Mouse (Mus musculus) lung, postnatal 10 days (tissue): ENCODE data around the gene Gli3.
A peak's percentile ranks its signal among the peaks of the same experiment; 100 is the strongest.

Experiments used
- DNase-seq: peaks from one replicate; pipeline ENCODE4 v3.0.0; 2021

The Gli3 gene

DNA sequence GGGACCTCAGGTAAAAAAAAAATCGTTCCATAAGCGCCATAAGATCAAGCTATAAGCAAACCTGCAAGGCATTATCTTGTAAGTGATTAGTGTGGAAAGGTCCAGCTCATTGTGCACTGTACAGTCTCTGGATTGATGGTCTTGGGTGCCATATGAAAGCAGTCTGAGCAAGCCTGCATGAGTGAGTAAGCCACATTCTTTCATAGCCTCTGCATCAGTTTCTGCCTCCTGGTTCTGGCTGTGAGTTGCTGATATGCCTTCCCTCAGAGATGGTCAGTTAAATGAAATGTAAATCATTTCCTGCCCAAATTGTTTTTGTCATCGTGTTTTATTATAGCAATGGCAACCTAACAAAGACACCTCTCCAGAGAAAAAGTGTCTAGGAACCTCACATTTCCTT lies 98.4 kb downstream of the Gli3 start:
- no peak for DNase-seq

DNA sequence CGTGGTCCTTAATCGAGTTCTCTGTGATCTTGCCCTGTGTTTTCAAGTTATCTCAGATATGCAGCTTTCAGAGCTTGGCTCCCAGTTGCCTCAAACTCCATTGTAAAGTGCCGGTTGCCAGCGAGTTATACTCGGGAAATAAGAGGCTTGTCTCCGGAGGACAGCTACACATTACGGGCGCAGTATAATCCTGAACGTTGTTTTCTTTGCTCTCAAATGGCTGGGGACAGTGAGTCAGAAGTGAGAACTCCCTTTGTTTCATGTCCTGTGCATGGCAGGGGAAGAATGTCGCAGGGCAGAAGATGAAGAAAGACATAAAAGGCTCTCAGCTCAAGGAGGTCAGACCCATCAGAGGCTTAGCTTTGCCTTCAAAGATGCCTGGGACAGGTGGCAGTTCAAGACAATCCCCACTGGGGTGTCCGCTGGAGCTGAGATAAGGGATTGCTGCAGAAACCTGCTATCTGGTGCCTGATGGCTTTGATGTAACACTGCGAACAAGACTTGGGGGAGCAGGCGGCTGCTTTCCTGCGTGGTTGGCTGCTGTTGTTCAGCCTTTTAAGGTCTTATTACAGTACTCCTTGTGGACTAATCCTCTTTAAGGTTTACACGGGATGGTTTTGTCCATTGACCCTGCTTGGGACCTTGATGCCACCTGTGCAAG lies 108.0 kb downstream of the Gli3 start:
- DNase-seq = no peak

DNA sequence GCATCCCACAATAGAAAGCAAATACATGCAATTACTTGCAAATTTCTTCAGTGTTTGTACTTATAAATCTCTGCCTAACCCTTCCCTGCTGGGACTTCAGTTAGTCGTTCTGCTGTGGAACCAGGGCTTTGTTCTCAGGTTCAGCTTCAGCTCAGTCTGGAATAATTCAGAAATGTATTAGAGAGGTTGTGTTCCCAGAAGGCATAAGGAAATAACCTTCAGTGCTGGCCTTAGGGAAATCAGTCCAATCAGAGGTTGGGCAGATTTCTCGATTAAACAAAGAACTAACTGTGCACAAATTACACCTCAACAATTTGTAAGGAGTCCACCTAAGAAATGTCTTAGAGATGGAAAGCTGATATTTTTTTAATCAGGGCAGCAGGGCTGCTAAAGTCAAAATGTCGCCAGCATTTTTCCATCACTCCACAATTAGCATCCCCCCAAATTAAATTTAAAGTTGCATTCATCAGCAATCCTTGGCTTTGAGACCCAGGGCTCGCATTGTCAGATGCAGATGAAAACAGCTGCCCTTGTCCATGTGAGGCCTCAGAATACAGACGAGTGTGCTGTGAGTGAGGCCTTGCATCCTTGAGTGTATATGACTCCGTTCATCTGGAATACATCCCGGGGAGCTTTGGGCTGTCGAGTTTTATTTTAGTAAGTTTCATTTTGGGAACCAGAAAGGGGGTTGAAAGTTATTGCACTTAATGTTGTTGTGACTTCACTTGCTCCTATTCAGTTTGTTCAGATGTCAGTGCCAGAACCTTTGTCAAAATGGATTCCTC lies 114.3 kb downstream of the Gli3 start:
- no peak for DNase-seq

DNA sequence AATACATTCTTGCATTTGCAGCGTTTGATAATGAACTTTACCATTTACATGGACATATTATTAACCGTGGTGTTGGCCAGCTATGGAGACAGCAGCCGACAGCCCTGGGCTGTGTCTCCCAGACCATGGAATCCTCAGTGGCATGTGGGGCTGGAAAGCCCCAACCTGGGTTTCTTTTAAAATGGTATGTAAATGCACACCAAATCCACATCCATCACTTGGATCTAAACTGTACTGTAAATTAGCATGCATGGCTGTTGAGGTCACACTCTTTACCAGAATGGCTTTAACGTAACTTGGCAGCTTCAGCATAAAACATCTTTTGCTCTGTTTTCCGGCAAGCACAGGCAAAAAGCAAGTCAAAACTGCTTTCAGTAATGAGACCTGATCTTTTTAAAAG lies 117.4 kb downstream of the Gli3 start:
- no peak for DNase-seq

- DNase-seq = no peak
These were observed 122.9 kb downstream of the Gli3 start for GRCm38 (mm10) chr13:15585941-15586340.

- peak; percentile 37 for DNase-seq
These were observed 125.5 kb downstream of the Gli3 start for GRCm38 (mm10) chr13:15588278-15589272.

DNA sequence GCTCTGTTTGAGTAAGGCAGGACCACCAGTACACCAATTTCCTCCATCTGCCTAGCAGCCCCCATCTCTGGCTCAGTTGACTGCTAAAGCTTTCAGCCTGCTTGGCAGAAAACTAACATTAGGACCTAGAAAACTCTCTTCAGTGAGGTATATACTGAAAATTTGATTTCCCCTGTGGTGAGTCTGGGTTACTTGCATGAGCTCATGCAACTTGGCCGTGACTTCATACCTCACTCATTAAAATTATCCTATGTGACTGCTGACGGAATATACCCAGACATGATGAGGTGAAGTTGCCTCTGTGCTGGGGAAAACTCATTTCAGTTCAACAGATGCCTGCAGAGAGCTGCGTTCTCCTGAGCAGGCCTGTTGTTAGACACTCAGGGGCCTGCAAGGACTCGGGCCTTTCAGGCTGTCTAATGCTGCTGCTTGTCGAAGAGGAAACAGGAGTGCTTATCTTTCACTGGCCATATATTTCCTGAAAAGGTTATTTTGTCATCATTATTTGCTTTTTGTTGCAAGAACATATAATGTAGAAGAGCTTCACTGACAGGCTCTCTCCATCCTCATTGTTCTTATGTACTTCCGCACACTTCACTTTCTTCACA lies 127.4 kb downstream of the Gli3 start:
- DNase-seq = no peak

GRCm38 (mm10) chr13:15596667-15597066 lies 133.6 kb downstream of the Gli3 start:
- peak; percentile 32 for DNase-seq

DNA sequence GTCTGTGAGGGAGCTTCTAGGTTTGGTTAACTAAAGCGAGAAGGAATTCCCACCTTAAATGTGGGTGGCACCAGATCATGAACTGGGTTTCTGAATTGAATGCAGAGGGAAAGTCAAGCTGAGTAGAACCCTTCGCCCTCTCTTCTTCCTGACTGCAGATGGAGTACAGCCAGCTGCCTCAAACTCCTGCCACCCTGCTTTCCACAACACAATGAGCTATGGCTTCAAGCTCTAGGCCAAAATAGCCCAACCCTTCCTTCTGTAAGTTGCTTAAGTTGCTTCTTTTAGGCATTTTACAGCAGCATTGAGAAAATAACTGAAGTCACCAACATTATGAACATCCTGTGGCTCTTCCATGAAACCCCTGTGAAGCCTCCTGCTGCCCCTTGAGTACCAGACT lies 136.7 kb downstream of the Gli3 start:
- DNase-seq = no peak

DNA sequence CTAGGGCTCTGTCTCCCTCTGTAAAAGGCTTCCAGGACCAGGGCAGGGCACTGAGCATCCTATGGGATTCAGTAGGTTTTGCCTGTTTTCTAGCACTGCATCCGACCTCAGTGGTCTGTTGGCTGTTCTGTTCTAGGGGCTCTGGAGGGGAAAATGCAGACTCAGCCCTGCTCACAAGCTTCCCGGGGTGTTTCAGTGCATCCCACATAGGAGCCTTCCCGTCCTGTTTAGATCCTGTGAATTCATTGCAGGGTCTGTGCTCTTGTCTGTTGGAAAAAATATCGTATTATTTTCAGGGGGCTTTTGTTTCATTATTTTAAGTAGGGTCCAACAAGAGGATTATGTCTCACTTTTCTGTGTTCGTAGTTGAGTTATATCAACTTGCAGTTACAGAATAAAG lies 139.1 kb downstream of the Gli3 start:
- DNase-seq = no peak

DNA sequence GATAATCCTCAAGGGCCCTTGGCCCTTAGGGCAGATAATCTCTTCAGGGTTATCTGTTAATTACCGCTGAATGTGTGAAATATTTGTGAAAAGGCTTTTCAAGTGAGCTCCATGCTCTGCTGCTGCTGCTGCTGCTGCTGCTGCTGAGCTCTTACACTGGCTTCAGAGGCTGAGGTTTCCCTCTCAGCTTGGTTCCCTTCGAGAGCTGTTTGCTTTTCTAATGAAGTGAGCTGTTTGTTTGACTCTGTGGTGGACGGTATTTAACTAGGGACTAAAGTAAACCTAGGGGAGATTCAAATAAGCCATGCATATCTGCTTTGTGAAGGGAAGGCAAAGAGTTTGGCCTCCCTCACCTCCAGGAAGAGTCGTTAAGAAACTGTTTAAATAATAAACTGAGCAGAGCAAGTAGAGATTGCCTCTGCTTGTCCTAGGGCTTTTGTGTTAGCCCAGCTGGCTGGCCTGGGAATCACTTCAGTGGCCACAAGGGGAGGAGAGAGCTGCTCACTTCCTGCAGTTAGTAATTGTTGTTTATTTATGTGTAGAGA lies 139.7 kb downstream of the Gli3 start:
- peak; percentile 34 for DNase-seq

- no peak for DNase-seq
These were observed 141.0 kb downstream of the Gli3 start for GRCm38 (mm10) chr13:15604074-15604473.

GRCm38 (mm10) chr13:15617423-15617822 lies 154.4 kb downstream of the Gli3 start:
- no peak for DNase-seq

DNA sequence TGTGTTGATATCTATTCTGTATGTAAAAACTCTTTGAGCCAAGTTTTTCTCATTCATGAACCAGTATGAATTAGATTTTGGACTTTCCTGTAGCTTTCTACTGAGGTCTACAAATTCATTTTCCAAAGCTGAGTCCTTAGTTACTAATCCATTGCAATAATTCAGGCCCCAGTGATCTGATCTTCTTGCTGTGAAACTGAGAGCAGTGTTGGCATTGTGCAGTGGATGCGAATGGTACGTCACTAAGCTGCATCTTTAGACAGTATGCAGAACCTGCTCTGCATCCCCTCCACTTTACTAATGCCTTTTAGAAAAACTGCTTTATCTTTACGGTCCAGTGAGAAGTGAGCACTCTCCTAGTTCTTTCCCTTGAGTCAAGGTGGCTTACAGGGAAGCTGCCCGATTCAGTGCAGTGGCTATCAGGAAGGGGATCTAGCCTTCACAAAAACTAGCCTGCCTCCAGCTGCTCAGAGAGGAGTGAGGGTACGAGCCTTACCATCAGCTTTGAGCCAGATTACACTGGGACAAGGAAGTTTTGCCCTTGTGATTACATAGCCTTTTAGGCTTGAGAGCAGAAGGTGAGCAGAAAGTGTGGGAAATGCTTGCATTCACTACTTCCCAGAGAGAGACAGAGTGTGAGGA lies 155.1 kb downstream of the Gli3 start:
- no peak for DNase-seq

- DNase-seq = no peak
These were observed 158.0 kb downstream of the Gli3 start for GRCm38 (mm10) chr13:15621009-15621408.

- DNase-seq = no peak
These were observed 161.7 kb downstream of the Gli3 start for GRCm38 (mm10) chr13:15624490-15625353.

DNA sequence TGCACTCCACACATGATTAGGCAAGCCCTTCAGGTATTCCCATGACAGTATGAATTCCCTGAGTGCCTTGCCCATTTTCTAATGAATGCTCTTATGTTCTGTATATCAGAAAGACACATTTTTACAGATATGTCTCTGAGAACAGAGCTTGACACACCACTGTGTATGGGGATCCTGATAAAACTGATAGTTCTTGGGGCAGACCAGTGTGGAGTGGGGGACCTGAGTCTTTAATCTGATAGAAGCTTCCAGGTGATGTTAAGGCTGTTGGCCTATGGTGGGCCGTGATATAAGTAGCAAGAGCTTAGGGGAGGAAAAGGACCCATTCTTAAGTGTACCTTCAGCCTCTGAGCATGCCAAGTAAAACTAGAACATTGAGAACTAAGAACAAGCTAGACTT lies 178.5 kb downstream of the Gli3 start:
- no peak for DNase-seq

- DNase-seq = no peak
These were observed 197.5 kb downstream of the Gli3 start for GRCm38 (mm10) chr13:15660502-15660901.

DNA sequence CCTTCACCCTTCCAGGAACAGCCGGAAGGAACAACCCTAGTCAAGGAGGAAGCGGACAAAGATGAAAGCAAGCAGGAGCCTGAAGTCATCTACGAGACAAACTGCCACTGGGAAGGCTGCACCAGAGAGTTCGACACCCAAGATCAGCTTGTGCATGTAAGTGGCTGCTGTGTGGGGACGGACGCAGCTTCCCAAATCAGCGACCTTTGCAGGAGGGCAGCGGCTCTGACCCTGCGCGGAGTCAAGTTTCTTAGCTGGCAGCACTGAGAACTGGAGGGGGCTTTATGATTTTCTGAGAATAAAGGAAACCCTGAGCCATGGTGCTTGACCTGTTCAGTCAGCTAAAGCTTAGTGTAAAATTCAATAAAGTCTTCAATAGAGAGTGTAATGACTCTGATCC lies 199.3 kb downstream of the Gli3 start:
- DNase-seq = no peak

GRCm38 (mm10) chr13:15664580-15665201 lies 201.7 kb downstream of the Gli3 start:
- peak; percentile 3 for DNase-seq

DNA sequence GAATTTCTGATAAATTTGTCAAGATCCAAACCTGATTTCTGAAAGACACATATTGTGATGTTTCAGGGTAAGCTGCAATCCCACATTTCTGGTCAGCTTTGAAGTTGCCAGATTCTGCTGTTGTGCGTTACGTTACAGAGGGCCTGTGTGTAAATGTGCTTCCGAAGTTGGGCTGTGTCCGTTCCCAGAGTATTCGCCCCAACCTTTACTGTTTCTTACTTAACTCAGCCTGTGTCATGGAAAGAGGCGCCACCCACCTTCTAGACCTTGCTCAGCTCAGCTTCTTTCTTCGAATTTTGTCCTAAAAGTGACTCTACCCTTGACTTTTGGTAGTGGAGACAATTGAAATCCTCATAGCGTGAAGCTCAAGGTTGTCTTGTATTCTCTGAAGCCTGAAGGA lies 202.5 kb downstream of the Gli3 start:
- no peak for DNase-seq
